Mouse (Mus musculus): ENCODE results near the gene Tmbim4. TPM values are rescaled to one million over a fixed set of nuclear protein-coding genes. Genes with fewer than 3 reads are reported as not detected.

The Tmbim4 gene
- polyA plus RNA-seq, 1 experiment from 2014 or later: 130 TPM

DNA sequence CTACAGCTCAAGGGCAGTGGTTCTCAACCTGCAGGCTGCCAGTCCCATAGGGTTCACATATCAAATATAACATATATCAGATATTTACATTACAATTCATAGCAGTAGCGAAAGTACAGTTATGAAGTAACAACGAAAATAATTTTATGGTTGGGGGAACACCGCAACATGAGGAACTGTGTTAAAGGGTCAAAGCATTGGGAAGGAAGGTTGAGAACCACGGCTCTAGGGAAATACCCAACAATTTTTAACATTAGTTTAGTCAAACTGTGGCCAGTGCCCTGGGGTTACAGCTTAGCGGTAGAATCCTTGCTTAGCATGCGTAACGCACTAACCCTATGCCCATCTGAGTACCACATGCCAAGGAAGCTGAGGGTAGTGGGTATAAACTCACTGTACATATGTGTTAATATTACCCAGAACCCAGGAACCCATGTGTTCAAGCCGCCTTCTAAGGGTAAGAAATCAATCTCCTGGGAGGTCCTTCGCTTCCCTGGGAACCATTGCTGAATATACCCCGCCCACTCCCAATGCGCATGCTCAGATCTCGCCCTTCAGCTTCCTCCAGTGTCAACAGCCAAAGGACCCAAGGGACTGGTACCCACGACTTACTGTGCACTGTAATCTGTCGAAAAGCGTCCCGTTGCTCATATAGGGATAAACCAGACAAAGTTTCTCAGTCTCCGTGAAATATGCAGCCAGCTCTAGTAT, 35.4 kb upstream of the Tmbim4 start:
- no peaks in the 10 kb centered on the region for H3K27me3 ChIP-seq (ENCODE audit: control insufficient read depth, insufficient read depth, low read length)
- H3K36me3 ChIP-seq (ENCODE audit: control insufficient read depth, insufficient read depth, low read length): no peaks in the 10 kb centered on the region
- ATAC-seq (ENCODE audit: insufficient number of reproducible peaks, insufficient read depth, low FRiP score, low read depth): no peak
- H3K4me3 ChIP-seq (ENCODE audit: control insufficient read depth in 1 of 2, insufficient read depth in 1 of 2, low read depth in 1 of 2, low read length in 2 of 2): no peak overlapping the region
- WGBS: 85% methylated on average over 17 of the region's 17 CpGs
- H3K4me2 ChIP-seq (ENCODE audit: low read length): no peak overlapping the region
- H3K4me1 ChIP-seq (ENCODE audit: control insufficient read depth in 2 of 2, insufficient read depth in 2 of 2, low read length in 2 of 2): peaks cover 0 to 11% of the 10 kb centered on the region in 2 experiments; a peak in 2 of 4 replicates
- H3K27ac ChIP-seq (replicated peaks in 1 of 2; ENCODE audit: control insufficient read depth in 1 of 2, insufficient read depth in 1 of 2, low read depth in 2 of 2, low read length in 2 of 2): no peak overlapping the region
- H3K9me3 ChIP-seq (ENCODE audit: control insufficient read depth, low read length): no peaks in the 10 kb centered on the region
- no peak overlapping the region for H3K9ac ChIP-seq (ENCODE audit: low read length)

DNA sequence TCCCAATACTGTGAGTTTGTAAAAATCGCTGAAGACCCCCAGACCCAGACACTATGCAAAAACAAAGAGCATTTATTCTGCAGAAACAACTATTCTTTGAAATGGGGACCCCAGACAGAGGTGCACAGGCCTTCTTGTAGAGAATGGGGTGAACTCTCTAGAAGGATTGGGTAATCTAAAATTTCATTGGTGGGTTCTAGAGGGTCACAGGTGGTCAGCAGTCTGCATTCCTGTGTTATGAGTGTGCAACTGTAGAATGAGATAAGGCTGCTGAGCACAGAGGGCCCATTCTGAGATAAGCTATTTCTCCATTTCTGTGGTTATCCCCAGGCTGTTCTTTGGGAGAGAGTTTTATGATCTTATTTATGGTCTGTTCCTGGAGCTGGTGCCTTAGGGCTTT, 33.3 kb upstream of the Tmbim4 start:
- WGBS: 74% methylated on average over 1 of the region's 1 CpGs
- no peaks in the 10 kb centered on the region for H3K9me3 ChIP-seq (ENCODE audit: control insufficient read depth, low read length)

DNA sequence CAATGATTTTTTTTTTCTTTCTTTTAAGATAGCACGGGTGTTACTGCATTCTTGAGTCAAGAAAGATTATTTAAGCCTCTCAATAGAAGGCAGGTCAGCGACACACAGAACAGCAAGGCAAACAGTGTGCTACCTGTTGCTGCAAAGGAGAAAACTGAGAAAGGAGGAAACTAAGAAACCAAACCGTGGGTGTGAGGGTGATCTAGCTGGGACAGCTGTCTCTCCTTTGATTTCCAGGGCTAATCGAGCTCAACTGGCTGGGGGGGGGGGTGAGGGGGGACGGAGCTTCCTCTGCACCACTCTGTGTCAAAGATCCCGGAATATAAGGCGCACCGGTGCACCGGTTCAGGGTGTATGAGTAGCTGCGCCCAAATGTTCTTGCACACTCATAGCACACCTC, 32.3 kb upstream of the Tmbim4 start:
- no peaks in the 10 kb centered on the region for H3K36me3 ChIP-seq (ENCODE audit: control insufficient read depth, insufficient read depth, low read length)
- no peaks in the 10 kb centered on the region for H3K27me3 ChIP-seq (ENCODE audit: control insufficient read depth, insufficient read depth, low read length)
- H3K9me3 ChIP-seq (ENCODE audit: control insufficient read depth, low read length): no peaks in the 10 kb centered on the region
- WGBS: 54% methylated on average over 10 of the region's 10 CpGs
- ATAC-seq (ENCODE audit: insufficient number of reproducible peaks, insufficient read depth, low FRiP score, low read depth): no peak
- H3K9ac ChIP-seq (ENCODE audit: low read length): no peak overlapping the region
- H3K4me1 ChIP-seq (ENCODE audit: control insufficient read depth in 2 of 2, insufficient read depth in 2 of 2, low read length in 2 of 2): peaks cover 0 to 11% of the 10 kb centered on the region in 2 experiments; a peak in 2 of 4 replicates
- H3K4me2 ChIP-seq (ENCODE audit: low read length): no peak overlapping the region
- no peak overlapping the region for H3K27ac ChIP-seq (replicated peaks in 1 of 2; ENCODE audit: control insufficient read depth in 1 of 2, insufficient read depth in 1 of 2, low read depth in 2 of 2, low read length in 2 of 2)
- H3K4me3 ChIP-seq (ENCODE audit: control insufficient read depth in 1 of 2, insufficient read depth in 1 of 2, low read depth in 1 of 2, low read length in 2 of 2): no peak overlapping the region

More for the DNA sequence above, 33.3 kb upstream of the Tmbim4 start:
- H3K9ac ChIP-seq (ENCODE audit: low read length): no peak overlapping the region
- no peak overlapping the region for H3K4me3 ChIP-seq (ENCODE audit: control insufficient read depth in 1 of 2, insufficient read depth in 1 of 2, low read depth in 1 of 2, low read length in 2 of 2)
- H3K27me3 ChIP-seq (ENCODE audit: control insufficient read depth, insufficient read depth, low read length): no peaks in the 10 kb centered on the region
- no peaks in the 10 kb centered on the region for H3K36me3 ChIP-seq (ENCODE audit: control insufficient read depth, insufficient read depth, low read length)
- peaks cover 0 to 11% of the 10 kb centered on the region in 2 experiments; a peak in 2 of 4 replicates for H3K4me1 ChIP-seq (ENCODE audit: control insufficient read depth in 2 of 2, insufficient read depth in 2 of 2, low read length in 2 of 2)
- H3K27ac ChIP-seq (replicated peaks in 1 of 2; ENCODE audit: control insufficient read depth in 1 of 2, insufficient read depth in 1 of 2, low read depth in 2 of 2, low read length in 2 of 2): no peak overlapping the region
- no peak overlapping the region for H3K4me2 ChIP-seq (ENCODE audit: low read length)
- no peak for ATAC-seq (ENCODE audit: insufficient number of reproducible peaks, insufficient read depth, low FRiP score, low read depth)

GRCm38 (mm10) chr10:120169841-120170240, 31.5 kb upstream of the Tmbim4 start:
- Histone ChIP-seq H3K36me3 (ENCODE audit: control insufficient read depth, insufficient read depth, low read length) (no peaks in the 10 kb centered on the region), H3K27me3 (ENCODE audit: control insufficient read depth, insufficient read depth, low read length) (no peaks in the 10 kb centered on the region), H3K27ac (replicated peaks in 1 of 2; ENCODE audit: control insufficient read depth in 1 of 2, insufficient read depth in 1 of 2, low read depth in 2 of 2, low read length in 2 of 2) (no peak overlapping the region), H3K4me3 (ENCODE audit: control insufficient read depth in 1 of 2, insufficient read depth in 1 of 2, low read depth in 1 of 2, low read length in 2 of 2) (no peak overlapping the region), H3K4me2 (ENCODE audit: low read length) (no peak overlapping the region), H3K4me1 (ENCODE audit: control insufficient read depth in 2 of 2, insufficient read depth in 2 of 2, low read length in 2 of 2) (peaks cover 0 to 11% of the 10 kb centered on the region in 2 experiments; a peak in 2 of 4 replicates), H3K9ac (ENCODE audit: low read length) (no peak overlapping the region), H3K9me3 (ENCODE audit: control insufficient read depth, low read length) (no peaks in the 10 kb centered on the region)
- no peak for ATAC-seq (ENCODE audit: insufficient number of reproducible peaks, insufficient read depth, low FRiP score, low read depth)
- 78% methylated on average over 5 of the region's 5 CpGs for WGBS

DNA sequence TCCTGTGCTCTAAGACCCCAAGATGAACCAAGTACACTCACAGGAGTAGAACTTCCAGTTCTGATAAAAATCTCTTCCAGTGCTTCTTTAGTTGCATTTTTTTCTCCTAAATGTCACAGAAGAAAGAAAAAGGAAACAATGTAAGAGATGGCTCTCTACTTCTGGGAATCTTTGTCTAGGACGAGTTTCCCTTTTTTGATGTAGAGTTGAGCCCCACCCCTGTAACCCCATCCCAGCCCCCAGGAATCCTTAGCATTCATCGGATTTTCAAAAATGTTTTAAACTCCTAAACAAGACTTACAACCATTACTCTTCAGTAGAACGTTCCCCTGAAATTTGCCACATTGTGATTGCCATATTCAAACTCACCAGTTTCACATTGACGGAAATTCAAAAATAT, 31.1 kb upstream of the Tmbim4 start:
- no peak overlapping the region for H3K4me3 ChIP-seq (ENCODE audit: control insufficient read depth in 1 of 2, insufficient read depth in 1 of 2, low read depth in 1 of 2, low read length in 2 of 2)
- H3K36me3 ChIP-seq (ENCODE audit: control insufficient read depth, insufficient read depth, low read length): no peaks in the 10 kb centered on the region
- 76% methylated on average over 4 of the region's 4 CpGs for WGBS
- peaks cover 0 to 11% of the 10 kb centered on the region in 2 experiments; a peak in 2 of 4 replicates for H3K4me1 ChIP-seq (ENCODE audit: control insufficient read depth in 2 of 2, insufficient read depth in 2 of 2, low read length in 2 of 2)
- no peaks in the 10 kb centered on the region for H3K27me3 ChIP-seq (ENCODE audit: control insufficient read depth, insufficient read depth, low read length)
- ATAC-seq (ENCODE audit: insufficient number of reproducible peaks, insufficient read depth, low FRiP score, low read depth): no peak
- no peak overlapping the region for H3K4me2 ChIP-seq (ENCODE audit: low read length)
- no peak overlapping the region for H3K27ac ChIP-seq (replicated peaks in 1 of 2; ENCODE audit: control insufficient read depth in 1 of 2, insufficient read depth in 1 of 2, low read depth in 2 of 2, low read length in 2 of 2)
- H3K9ac ChIP-seq (ENCODE audit: low read length): no peak overlapping the region
- no peaks in the 10 kb centered on the region for H3K9me3 ChIP-seq (ENCODE audit: control insufficient read depth, low read length)

- WGBS: 33% methylated on average over 5 of the region's 5 CpGs
- Histone ChIP-seq H3K36me3 (ENCODE audit: control insufficient read depth, insufficient read depth, low read length) (no peaks in the 10 kb centered on the region), H3K9me3 (ENCODE audit: control insufficient read depth, low read length) (no peaks in the 10 kb centered on the region), H3K4me2 (ENCODE audit: low read length) (no peak overlapping the region), H3K4me1 (ENCODE audit: control insufficient read depth in 2 of 2, insufficient read depth in 2 of 2, low read length in 2 of 2) (peaks cover 0 to 11% of the 10 kb centered on the region in 2 experiments; a peak in 2 of 4 replicates), H3K27me3 (ENCODE audit: control insufficient read depth, insufficient read depth, low read length) (no peaks in the 10 kb centered on the region), H3K9ac (ENCODE audit: low read length) (no peak overlapping the region), H3K27ac (replicated peaks in 1 of 2; ENCODE audit: control insufficient read depth in 1 of 2, insufficient read depth in 1 of 2, low read depth in 2 of 2, low read length in 2 of 2) (no peak overlapping the region), H3K4me3 (ENCODE audit: control insufficient read depth in 1 of 2, insufficient read depth in 1 of 2, low read depth in 1 of 2, low read length in 2 of 2) (no peak overlapping the region)
- ATAC-seq (ENCODE audit: insufficient number of reproducible peaks, insufficient read depth, low FRiP score, low read depth): no peak
Measured at GRCm38 (mm10) chr10:120171340-120171739, 30.1 kb upstream of the Tmbim4 start.

DNA sequence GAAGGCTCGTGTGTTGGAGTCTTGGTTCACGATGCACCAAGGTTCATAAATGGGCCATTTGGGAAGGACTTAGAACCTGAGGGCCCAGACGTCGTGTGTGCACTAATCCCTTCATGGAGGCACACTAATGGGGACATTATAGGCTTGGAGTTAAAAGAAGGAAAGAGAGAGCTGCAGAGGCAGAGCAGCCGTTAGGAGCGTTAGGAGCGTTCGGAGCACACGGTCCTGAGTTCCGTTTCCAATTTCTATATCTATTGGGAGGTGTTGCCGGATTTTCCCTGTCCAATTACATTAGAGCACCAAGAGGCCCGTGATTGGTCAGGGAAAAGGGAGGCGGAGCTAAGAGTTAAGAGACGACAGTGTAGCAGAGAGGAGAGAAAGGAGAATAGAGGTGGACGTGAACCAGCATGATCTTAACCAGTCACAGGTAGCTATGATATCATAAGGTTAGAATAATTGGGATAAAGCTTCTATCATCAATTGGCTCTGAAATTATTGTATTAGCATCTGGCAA, 27.1 kb upstream of the Tmbim4 start:
- 81% methylated on average over 15 of the region's 15 CpGs for WGBS
- no peaks in the 10 kb centered on the region for H3K36me3 ChIP-seq (ENCODE audit: control insufficient read depth, insufficient read depth, low read length)
- no peaks in the 10 kb centered on the region for H3K9me3 ChIP-seq (ENCODE audit: control insufficient read depth, low read length)
- H3K4me1 ChIP-seq (ENCODE audit: control insufficient read depth in 2 of 2, insufficient read depth in 2 of 2, low read length in 2 of 2): no peaks in the 10 kb centered on the region
- no peaks in the 10 kb centered on the region for H3K27me3 ChIP-seq (ENCODE audit: control insufficient read depth, insufficient read depth, low read length)
- ATAC-seq (ENCODE audit: insufficient number of reproducible peaks, insufficient read depth, low FRiP score, low read depth): no peak
- H3K27ac ChIP-seq (replicated peaks in 1 of 2; ENCODE audit: control insufficient read depth in 1 of 2, insufficient read depth in 1 of 2, low read depth in 2 of 2, low read length in 2 of 2): no peak overlapping the region
- no peak overlapping the region for H3K4me3 ChIP-seq (ENCODE audit: control insufficient read depth in 1 of 2, insufficient read depth in 1 of 2, low read depth in 1 of 2, low read length in 2 of 2)
- H3K9ac ChIP-seq (ENCODE audit: low read length): no peak overlapping the region
- H3K4me2 ChIP-seq (ENCODE audit: low read length): no peak overlapping the region
